Mouse (Mus musculus) CD8-positive naive resting alpha-beta T cell, adult 2 months (primary cell): ENCODE results near the gene Gm21954.

Experiments
- DNase-seq, 2 experiments: peaks; one replicate each; pipeline ENCODE4 v3.0.0; 2022; ENCODE audit warnings: low read depth in 2 of 2, low spot score in 2 of 2

The Gm21954 gene

DNA sequence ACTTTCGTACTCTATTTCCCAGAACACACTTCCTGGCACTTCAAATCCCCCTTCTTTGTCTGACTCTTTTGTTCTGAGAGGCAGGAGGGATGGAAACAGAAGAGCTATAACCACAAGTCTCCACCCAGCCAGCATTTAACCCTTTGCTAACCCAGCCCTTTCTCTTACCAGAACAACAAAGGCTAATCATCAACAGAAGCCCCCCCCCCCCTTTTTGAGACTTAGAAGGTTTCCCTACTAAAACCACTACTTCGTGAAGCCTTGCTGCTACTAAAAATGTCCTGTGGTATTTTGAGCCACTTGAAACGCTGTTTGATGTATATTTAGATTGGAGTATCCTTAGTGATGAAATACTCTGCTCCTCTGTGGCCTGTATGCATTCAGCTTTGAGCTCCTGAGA is 52.7 kb downstream of the Gm21954 start:
- peak in 1 of 2 experiments; percentile 2 for DNase-seq

DNA sequence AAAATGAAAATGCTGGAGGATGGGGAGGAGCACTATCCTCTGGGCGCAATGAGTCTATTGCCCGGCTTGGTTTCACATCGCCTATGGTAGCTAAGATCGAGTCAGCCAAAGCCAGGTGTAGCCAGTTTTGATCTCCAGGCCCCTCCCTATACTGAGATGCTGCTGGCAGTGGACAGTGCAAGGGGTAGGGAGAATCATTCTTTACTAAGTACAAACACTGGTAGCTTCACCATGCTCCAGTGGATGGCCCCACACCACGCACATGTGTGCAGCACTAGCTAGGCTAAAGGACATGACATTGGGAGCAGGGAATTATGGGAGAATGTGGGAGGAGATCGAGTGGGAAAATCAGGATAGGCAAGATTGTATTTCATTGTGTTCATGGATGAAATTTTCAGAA is 53.2 kb downstream of the Gm21954 start:
- DNase-seq, result no peak

DNA sequence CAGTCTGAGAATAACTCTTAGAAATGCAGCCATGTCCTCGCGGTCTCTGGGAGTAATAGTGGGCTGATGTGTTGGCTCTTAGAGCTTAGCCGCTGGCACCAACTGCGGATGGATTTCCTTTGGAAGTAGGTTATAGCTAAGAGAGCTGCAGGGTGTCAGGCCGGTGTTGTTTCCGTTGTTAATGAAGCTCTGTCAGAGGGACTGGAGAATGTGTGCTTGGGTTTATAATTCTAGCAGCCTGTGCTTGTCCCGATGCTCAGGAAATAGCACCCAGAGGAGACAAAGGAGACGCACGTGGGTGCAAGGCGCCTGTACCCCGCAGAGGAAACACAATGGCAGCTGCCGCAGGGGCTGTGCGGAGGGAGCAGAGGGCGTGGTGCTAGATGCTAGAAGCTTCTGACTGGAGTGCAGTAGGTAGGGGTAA is 56.5 kb downstream of the Gm21954 start:
- peak in 1 of 2 experiments; percentile 1 for DNase-seq
